Mouse (Mus musculus): Measurements from ENCODE around the gene Fam107b. TPM values are rescaled to one million over a fixed set of nuclear protein-coding genes. Genes with fewer than 3 reads are reported as not detected.

Gene Fam107b
- polyA plus RNA-seq, 1 experiment from 2014 or later = 42.2 TPM

DNA sequence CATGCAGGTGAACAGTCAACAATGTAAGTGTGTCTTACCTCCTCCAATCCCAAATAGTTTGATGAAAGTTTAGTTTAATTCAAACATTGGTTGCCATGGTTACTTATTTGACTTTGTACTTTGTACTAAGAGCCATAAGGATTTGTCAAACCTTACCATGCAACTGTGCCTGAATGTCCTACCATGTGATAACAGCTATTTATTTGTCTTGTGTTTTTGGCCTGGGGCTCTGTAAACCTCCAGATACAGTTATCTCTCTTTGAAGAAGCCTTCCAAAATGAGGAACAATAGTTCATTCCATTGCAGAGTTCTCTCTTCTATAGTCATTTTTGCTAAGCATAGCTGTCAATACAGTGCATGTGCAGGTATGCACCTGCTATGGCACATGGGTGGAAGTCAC, 72.7 kb downstream of the Fam107b start:
- ATAC-seq (ENCODE audit: insufficient read depth, low FRiP score) = no peak
- Histone ChIP-seq H3K9ac (ENCODE audit: low read length) (no peak overlapping the region), H3K36me3 (ENCODE audit: control insufficient read depth, insufficient read depth, low read length) (no peaks in the 10 kb centered on the region), H3K27me3 (ENCODE audit: control insufficient read depth, insufficient read depth, low read length) (no peaks in the 10 kb centered on the region), H3K9me3 (replicated peaks; ENCODE audit: control insufficient read depth, low read length) (no peaks in the 10 kb centered on the region), H3K4me2 (ENCODE audit: low read depth, low read length) (no peak overlapping the region), H3K4me1 (ENCODE audit: control insufficient read depth, insufficient read depth, low read length) (no peaks in the 10 kb centered on the region), H3K4me3 (replicated peaks; ENCODE audit: low read length) (no peak overlapping the region), H3K27ac (ENCODE audit: low read length) (no peak overlapping the region)

DNA sequence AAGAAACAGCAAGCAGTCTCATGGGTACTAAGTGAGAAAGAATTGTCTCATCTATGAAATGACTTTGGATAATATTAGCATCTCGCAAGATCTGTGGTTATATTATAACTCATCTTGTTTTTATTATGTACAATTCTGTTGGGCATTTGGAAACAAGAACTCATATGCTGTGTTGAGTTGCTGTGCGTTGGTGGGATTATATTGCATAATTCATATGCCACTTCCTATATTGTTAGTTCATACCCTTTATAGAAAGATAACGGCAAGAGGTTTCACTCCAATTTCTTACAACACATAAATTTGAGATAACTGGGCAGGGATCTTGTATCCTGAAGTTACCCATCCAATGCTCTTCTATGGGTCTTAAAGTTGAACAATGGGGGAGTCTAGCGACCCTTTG, 75.5 kb downstream of the Fam107b start:
- Histone ChIP-seq H3K9ac (ENCODE audit: low read length) (no peak overlapping the region), H3K27me3 (ENCODE audit: control insufficient read depth, insufficient read depth, low read length) (no peaks in the 10 kb centered on the region), H3K4me2 (ENCODE audit: low read depth, low read length) (no peak overlapping the region), H3K9me3 (replicated peaks; ENCODE audit: control insufficient read depth, low read length) (no peaks in the 10 kb centered on the region), H3K4me1 (ENCODE audit: control insufficient read depth, insufficient read depth, low read length) (no peaks in the 10 kb centered on the region), H3K27ac (ENCODE audit: low read length) (no peak overlapping the region), H3K36me3 (ENCODE audit: control insufficient read depth, insufficient read depth, low read length) (no peaks in the 10 kb centered on the region), H3K4me3 (replicated peaks; ENCODE audit: low read length) (no peak overlapping the region)
- WGBS = 88% methylated on average over 4 of the region's 4 CpGs
- no peak for ATAC-seq (ENCODE audit: insufficient read depth, low FRiP score)

DNA sequence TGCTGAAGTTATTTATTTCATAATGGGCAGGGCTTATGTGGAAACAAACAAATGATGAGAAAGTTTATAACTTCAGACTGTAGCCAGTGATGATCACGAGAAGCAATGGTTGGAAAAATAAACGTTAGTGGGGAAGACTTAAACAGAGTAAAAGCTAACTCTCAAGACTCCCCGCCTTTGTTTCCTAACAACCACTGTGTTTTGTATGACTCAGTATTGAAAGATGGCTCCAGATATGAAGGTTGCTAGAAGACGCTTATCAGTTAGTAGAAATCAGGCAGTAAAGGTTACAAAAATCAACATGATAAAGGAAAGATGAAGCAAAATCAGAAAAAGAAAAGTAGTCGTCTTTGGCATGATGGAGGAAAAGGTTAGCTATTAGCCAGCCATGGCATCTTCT, 78.9 kb downstream of the Fam107b start:
- Histone ChIP-seq H3K36me3 (ENCODE audit: control insufficient read depth, insufficient read depth, low read length) (no peaks in the 10 kb centered on the region), H3K9ac (ENCODE audit: low read length) (no peak overlapping the region), H3K9me3 (replicated peaks; ENCODE audit: control insufficient read depth, low read length) (no peaks in the 10 kb centered on the region), H3K4me3 (replicated peaks; ENCODE audit: low read length) (no peak overlapping the region), H3K4me2 (ENCODE audit: low read depth, low read length) (no peak overlapping the region), H3K27ac (ENCODE audit: low read length) (no peak overlapping the region), H3K27me3 (ENCODE audit: control insufficient read depth, insufficient read depth, low read length) (no peaks in the 10 kb centered on the region), H3K4me1 (ENCODE audit: control insufficient read depth, insufficient read depth, low read length) (no peaks in the 10 kb centered on the region)
- no peak for ATAC-seq (ENCODE audit: insufficient read depth, low FRiP score)
- WGBS = 48% methylated on average over 5 of the region's 5 CpGs

DNA sequence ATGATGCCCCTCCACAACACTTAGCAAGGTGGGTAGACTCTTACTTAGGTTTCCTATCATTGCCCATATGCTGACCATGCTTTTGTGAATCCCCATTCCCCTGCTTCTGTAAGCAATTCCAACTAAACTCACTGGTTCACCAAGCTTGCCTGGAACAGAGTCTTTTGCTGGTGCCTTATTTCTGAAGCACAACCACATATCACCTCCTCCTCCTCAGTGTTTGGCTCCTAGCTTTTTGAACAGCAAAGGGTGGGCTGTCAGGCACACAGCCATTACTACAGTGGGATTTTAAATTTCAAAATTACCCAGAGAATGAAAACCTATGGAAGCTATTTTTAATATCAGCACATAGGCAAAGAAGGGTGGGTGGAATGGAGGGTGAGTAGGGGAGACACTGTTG, 84.3 kb downstream of the Fam107b start:
- H3K4me3 ChIP-seq (replicated peaks; ENCODE audit: low read length) = no peak overlapping the region
- no peak overlapping the region for H3K4me2 ChIP-seq (ENCODE audit: low read depth, low read length)
- H3K27ac ChIP-seq (ENCODE audit: low read length) = no peak overlapping the region

DNA sequence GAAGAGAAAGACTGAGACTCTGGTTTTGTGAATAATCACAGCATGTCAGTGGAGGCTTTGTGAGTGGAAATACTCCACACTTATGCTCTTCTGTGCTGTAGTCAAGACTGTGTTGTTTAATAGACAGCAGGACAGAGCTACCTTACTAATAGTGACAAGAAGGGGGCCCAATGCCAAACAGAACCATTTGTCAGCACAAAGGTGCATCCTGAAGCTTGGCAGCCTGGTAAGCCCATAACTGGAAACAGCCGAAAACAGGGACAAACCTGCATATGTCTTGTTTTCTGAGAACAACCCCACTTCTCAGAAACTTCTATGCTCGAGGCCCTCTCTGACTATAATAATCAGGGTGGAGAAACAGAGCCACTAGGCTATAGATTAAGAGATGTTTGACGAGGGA, 85.8 kb downstream of the Fam107b start:
- H3K4me1 ChIP-seq (ENCODE audit: control insufficient read depth, insufficient read depth, low read length) = peaks cover 16% of the 10 kb centered on the region
- no peak overlapping the region for H3K4me3 ChIP-seq (replicated peaks; ENCODE audit: low read length)
- no peaks in the 10 kb centered on the region for H3K36me3 ChIP-seq (ENCODE audit: control insufficient read depth, insufficient read depth, low read length)
- H3K27ac ChIP-seq (ENCODE audit: low read length) = no peak overlapping the region
- H3K4me2 ChIP-seq (ENCODE audit: low read depth, low read length) = no peak overlapping the region
- H3K9ac ChIP-seq (ENCODE audit: low read length) = no peak overlapping the region
- 72% methylated on average over 3 of the region's 3 CpGs for WGBS
- H3K9me3 ChIP-seq (replicated peaks; ENCODE audit: control insufficient read depth, low read length) = no peaks in the 10 kb centered on the region
- no peaks in the 10 kb centered on the region for H3K27me3 ChIP-seq (ENCODE audit: control insufficient read depth, insufficient read depth, low read length)
- ATAC-seq (ENCODE audit: insufficient read depth, low FRiP score) = no peak

More for the DNA sequence above, 84.3 kb downstream of the Fam107b start:
- Histone ChIP-seq H3K36me3 (ENCODE audit: control insufficient read depth, insufficient read depth, low read length) (no peaks in the 10 kb centered on the region), H3K9me3 (replicated peaks; ENCODE audit: control insufficient read depth, low read length) (no peaks in the 10 kb centered on the region), H3K4me1 (ENCODE audit: control insufficient read depth, insufficient read depth, low read length) (peaks cover 16% of the 10 kb centered on the region), H3K9ac (ENCODE audit: low read length) (no peak overlapping the region), H3K27me3 (ENCODE audit: control insufficient read depth, insufficient read depth, low read length) (no peaks in the 10 kb centered on the region)
- no peak for ATAC-seq (ENCODE audit: insufficient read depth, low FRiP score)

DNA sequence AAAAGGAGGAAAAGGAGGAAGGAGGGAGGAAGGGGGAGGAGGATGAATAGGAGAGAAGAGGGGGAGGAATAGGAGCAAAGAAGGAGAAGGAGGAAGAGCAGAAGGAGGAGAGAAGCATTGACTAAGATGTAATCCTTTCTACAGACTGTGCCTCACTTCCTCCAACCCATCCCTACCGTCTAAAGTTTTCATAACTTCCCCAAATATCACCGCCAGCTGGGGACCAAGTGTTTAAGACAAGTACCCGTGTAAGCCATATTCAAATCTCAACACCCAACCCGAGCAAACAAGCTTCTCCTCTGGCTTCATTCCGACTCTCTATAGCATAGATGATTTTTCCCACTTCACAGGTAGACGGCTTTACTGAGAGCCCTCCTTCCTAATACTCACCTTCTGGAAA, 86.5 kb downstream of the Fam107b start:
- no peak for ATAC-seq (ENCODE audit: insufficient read depth, low FRiP score)
- no peak overlapping the region for H3K9ac ChIP-seq (ENCODE audit: low read length)
- 78% methylated on average over 6 of the region's 6 CpGs for WGBS
- 0 out of 2 replicates have a peak overlapping the region, but pooled peaks have one; percentile 21 for H3K27ac ChIP-seq (ENCODE audit: low read length)
- H3K27me3 ChIP-seq (ENCODE audit: control insufficient read depth, insufficient read depth, low read length) = no peaks in the 10 kb centered on the region
- H3K36me3 ChIP-seq (ENCODE audit: control insufficient read depth, insufficient read depth, low read length) = no peaks in the 10 kb centered on the region
- H3K4me1 ChIP-seq (ENCODE audit: control insufficient read depth, insufficient read depth, low read length) = peaks cover 16% of the 10 kb centered on the region
- H3K4me2 ChIP-seq (ENCODE audit: low read depth, low read length) = no peak overlapping the region
- H3K9me3 ChIP-seq (replicated peaks; ENCODE audit: control insufficient read depth, low read length) = no peaks in the 10 kb centered on the region
- H3K4me3 ChIP-seq (replicated peaks; ENCODE audit: low read length) = no peak overlapping the region

DNA sequence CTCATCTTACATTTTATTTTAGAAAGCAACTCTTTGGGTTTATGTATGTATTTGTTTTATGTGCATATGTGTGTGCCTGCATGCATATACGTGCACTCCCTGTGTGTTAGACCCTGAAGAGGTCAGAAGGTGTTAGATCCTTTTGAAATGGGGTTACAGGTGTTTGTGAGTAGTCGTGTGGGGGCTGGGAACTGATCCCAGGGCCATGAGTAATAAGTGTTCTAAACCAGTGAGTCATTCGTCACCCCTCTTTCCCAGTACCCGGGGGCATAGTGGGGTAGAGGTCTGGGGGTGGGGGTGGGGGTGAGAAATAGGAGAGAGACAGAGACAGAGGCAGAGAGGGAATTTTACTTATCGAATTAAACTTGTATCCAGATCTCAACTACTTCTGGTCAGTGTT, 87.1 kb downstream of the Fam107b start:
- Histone ChIP-seq H3K4me3 (replicated peaks; ENCODE audit: low read length) (no peak overlapping the region), H3K27ac (ENCODE audit: low read length) (peak overlapping the region; percentile 21; the same call in 1 of the 2 replicates), H3K36me3 (ENCODE audit: control insufficient read depth, insufficient read depth, low read length) (no peaks in the 10 kb centered on the region), H3K4me2 (ENCODE audit: low read depth, low read length) (no peak overlapping the region), H3K9me3 (replicated peaks; ENCODE audit: control insufficient read depth, low read length) (no peaks in the 10 kb centered on the region), H3K27me3 (ENCODE audit: control insufficient read depth, insufficient read depth, low read length) (no peaks in the 10 kb centered on the region), H3K4me1 (ENCODE audit: control insufficient read depth, insufficient read depth, low read length) (peaks cover 16% of the 10 kb centered on the region), H3K9ac (ENCODE audit: low read length) (no peak overlapping the region)
- ATAC-seq (ENCODE audit: insufficient read depth, low FRiP score) = no peak
- WGBS = 65% methylated on average over 5 of the region's 5 CpGs

DNA sequence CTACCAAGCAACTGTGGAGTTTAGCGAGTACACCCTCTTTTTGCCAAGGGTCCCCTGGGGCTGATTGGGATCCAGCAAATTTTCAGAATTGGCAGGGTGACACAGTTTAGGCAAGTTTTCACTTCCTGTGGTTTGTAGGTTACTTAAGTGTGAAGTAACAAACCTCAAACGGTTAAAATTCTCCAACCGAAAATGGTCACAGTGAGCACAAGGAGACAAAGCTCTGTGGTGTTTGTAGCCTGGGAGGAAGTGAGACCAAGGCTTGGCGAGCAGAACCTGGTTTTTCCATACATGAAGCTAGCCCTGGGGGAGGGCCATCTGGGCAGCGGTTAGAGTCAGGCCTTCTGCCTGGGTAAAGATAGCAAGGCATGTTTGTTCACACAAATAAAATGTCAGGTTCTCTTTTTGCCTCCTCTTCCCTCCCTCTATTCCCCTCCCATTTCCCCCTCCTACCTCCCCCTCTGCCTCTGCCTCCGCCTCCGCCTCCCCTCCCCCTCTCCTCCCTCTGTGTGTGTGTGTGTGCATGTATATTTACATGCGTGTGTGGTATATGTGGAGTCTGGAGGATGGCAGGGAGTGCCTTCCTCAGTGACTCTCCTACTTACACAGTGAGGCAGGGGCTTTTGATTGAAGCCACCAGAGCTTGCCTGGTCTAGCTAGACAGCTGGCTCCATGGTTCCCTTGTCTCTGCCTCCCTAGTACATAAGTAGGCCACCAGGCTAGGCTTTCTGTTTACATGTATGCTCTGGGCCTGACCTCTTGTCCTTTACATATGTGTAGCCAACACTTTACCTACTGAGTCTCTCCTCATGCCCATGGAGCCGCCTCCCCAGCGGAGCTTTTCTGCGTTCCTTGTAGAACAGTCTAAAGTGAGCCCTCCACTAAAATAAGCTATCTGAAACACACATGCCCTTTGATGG, 87.8 kb downstream of the Fam107b start:
- H3K4me1 ChIP-seq (ENCODE audit: control insufficient read depth, insufficient read depth, low read length) = peaks cover 16% of the 10 kb centered on the region
- H3K4me3 ChIP-seq (replicated peaks; ENCODE audit: low read length) = no peak overlapping the region
- H3K4me2 ChIP-seq (ENCODE audit: low read depth, low read length) = no peak overlapping the region
- ATAC-seq (ENCODE audit: insufficient read depth, low FRiP score) = no peak
- no peaks in the 10 kb centered on the region for H3K27me3 ChIP-seq (ENCODE audit: control insufficient read depth, insufficient read depth, low read length)
- no peaks in the 10 kb centered on the region for H3K9me3 ChIP-seq (replicated peaks; ENCODE audit: control insufficient read depth, low read length)
- H3K9ac ChIP-seq (ENCODE audit: low read length) = no peak overlapping the region
- peak overlapping the region; percentile 21; the same call in 1 of the 2 replicates for H3K27ac ChIP-seq (ENCODE audit: low read length)
- no peaks in the 10 kb centered on the region for H3K36me3 ChIP-seq (ENCODE audit: control insufficient read depth, insufficient read depth, low read length)
- whole genome bisulfite sequencing = 50% methylated on average over 11 of the region's 11 CpGs

DNA sequence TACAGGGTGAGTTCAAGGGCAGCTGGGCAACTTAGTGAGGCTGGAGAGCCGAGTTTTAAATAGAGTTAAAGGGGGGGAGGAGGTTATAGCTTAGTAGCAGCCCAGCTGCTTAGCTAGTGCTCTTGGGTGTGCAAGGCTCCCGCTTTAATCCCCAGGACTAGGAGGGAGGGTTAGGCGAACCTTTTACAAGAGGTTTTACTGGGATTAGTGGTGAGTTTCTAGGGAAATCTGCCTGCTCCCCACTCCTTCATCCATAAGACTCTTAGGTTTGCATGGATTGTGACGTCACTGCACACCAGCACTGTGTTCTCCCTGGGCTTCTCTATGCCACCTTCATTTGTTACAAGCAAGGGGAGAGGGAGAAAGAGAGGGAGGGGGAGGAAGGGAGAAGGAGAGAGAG, 88.6 kb downstream of the Fam107b start:
- Histone ChIP-seq H3K27ac (ENCODE audit: low read length) (0 out of 2 replicates have a peak overlapping the region, but pooled peaks have one; percentile 21), H3K27me3 (ENCODE audit: control insufficient read depth, insufficient read depth, low read length) (no peaks in the 10 kb centered on the region), H3K9me3 (replicated peaks; ENCODE audit: control insufficient read depth, low read length) (no peaks in the 10 kb centered on the region), H3K4me1 (ENCODE audit: control insufficient read depth, insufficient read depth, low read length) (peaks cover 16% of the 10 kb centered on the region), H3K36me3 (ENCODE audit: control insufficient read depth, insufficient read depth, low read length) (no peaks in the 10 kb centered on the region), H3K9ac (ENCODE audit: low read length) (no peak overlapping the region), H3K4me3 (replicated peaks; ENCODE audit: low read length) (no peak overlapping the region), H3K4me2 (ENCODE audit: low read depth, low read length) (no peak overlapping the region)
- 20% methylated on average over 4 of the region's 4 CpGs for WGBS
- peak; percentile 4; the same call in 1 of the 2 replicates for ATAC-seq (ENCODE audit: insufficient read depth, low FRiP score)

Measured in stomach, embryonic 16.5 days (tissue).